Mouse (Mus musculus): ENCODE results near the gene Gjc2.

DNA sequence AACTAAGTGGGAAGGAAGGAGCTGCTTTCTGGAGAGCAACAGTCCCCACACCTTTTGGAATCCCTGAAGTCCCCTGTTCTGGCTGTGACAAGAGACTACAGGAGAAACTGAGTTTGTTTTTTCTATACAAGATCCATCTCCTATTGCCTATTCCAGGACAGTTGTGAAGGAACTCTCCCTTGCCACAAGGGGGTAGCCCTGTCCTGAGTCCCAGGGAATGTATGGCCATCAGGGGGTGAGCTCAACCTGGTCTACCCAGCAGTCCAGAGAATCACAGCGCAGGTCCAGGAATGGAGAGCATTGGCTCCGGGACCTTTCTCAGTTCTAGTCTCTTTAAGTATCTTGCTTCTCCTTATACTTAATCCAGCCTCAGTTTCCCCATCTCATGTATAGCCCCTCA lies 49.8 kb upstream of the Gjc2 start:
- peak; percentile 63 for TF ChIP-seq CTCF (IDR thresholded peaks at IDR 0.05; ENCODE audit: low read depth)
- no peak for TF ChIP-seq EP300 (optimal IDR thresholded peaks at IDR 0.05)
